Mouse (Mus musculus) neural tube, embryonic 15.5 days (tissue): ENCODE results near the gene Rnf8. TPM values are rescaled to one million over a fixed set of nuclear protein-coding genes. Genes with fewer than 3 reads are reported as not detected.
"Not testable (repeated sequence)": the region's sequence is repeated elsewhere in the genome, so short reads cannot be mapped to it uniquely, and the experiment has no call there.

ENCODE experiments used
- ATAC-seq: fragments of 200-750 bp; cut with Nextera tagmentation; 2 replicates; pipeline ENCODE4 v1.8.0; 2017; ENCODE audit warnings: mild to moderate bottlenecking, moderate TSS enrichment, moderate library complexity; ENCODE audit not compliant: low FRiP score
- H3K27ac ChIP-seq: fragments of 300-500 bp; sonication (generic); replicated peaks from 2 replicates; pipeline ENCODE4 v1.5.1; 2015; ENCODE audit warnings: mild to moderate bottlenecking, inconsistent platforms
- H3K27me3 ChIP-seq: fragments of 300-500 bp; sonication (generic); replicated peaks from 2 replicates; pipeline ENCODE4 v1.6.1; 2015; ENCODE audit warnings: inconsistent platforms
- H3K36me3 ChIP-seq: fragments of 300-500 bp; sonication (generic); 2 replicates; pipeline ENCODE4 v1.6.1; 2015; ENCODE audit warnings: inconsistent platforms
- H3K4me1 ChIP-seq: fragments of 300-500 bp; sonication (generic); 2 replicates; pipeline ENCODE4 v1.6.1; 2015; ENCODE audit warnings: inconsistent platforms
- H3K4me2 ChIP-seq: fragments of 300-500 bp; sonication (generic); 2 replicates; pipeline ENCODE4 v1.6.1; 2015; ENCODE audit warnings: inconsistent platforms, mild to moderate bottlenecking, moderate library complexity
- H3K4me3 ChIP-seq: fragments of 300-500 bp; sonication (generic); replicated peaks from 2 replicates; pipeline ENCODE4 v1.5.1; 2015; ENCODE audit warnings: mild to moderate bottlenecking, inconsistent platforms
- H3K9ac ChIP-seq: fragments of 300-500 bp; sonication (generic); replicated peaks from 2 replicates; pipeline ENCODE4 v1.6.1; 2015; ENCODE audit warnings: mild to moderate bottlenecking, inconsistent platforms
- H3K9me3 ChIP-seq: fragments of 300-500 bp; sonication (generic); replicated peaks from 2 replicates; pipeline ENCODE4 v1.6.1; 2016; ENCODE audit warnings: inconsistent platforms
- WGBS: fragments of 180-500 bp; shearing (Covaris S2); methylation state at CpG from one replicate; pipeline ENCODE4 v1.1.7; 2015; ENCODE audit warnings: mixed read lengths; 5-methylcytosine and 5-hydroxymethylcytosine counted together
- polyA plus RNA-seq: library from polyadenylated mRNA; unstranded; fragments of >200 nt; fragmentation: Nextera tagmentation; extraction: Ambion mirVana; gene quantifications from 2 replicates; pipeline ENCODE4 v1.2.1, GENCODE M21; 2015

Gene Rnf8
- polyA plus RNA-seq, 1 experiment from 2014 or later: 78.0 TPM

- no peak for ATAC-seq
- 79% methylated on average over 15 of the region's 15 CpGs for WGBS
These were observed 18.5 kb upstream of the Rnf8 start for GRCm38 (mm10) chr17:29595891-29596770.

GRCm38 (mm10) chr17:29596771-29597132 lies 17.8 kb upstream of the Rnf8 start:
- Histone ChIP-seq H3K9ac (no peak overlapping the region), H3K36me3 (peaks cover 40% of the 10 kb centered on the region), H3K9me3 (no peaks in the 10 kb centered on the region), H3K27ac (no peak overlapping the region), H3K4me2 (no peak overlapping the region), H3K4me1 (peaks cover 14% of the 10 kb centered on the region), H3K27me3 (no peaks in the 10 kb centered on the region), H3K4me3 (no peak overlapping the region)
- no peak for ATAC-seq
- 45% methylated on average over 13 of the region's 13 CpGs for WGBS

More at GRCm38 (mm10) chr17:29595891-29596770, 18.5 kb upstream of the Rnf8 start:
- H3K27ac ChIP-seq: no peak overlapping the region
- H3K4me1 ChIP-seq: peaks cover 14% of the 10 kb centered on the region
- H3K4me3 ChIP-seq: no peak overlapping the region
- no peak overlapping the region for H3K4me2 ChIP-seq
- H3K27me3 ChIP-seq: no peaks in the 10 kb centered on the region
- H3K9me3 ChIP-seq: no peaks in the 10 kb centered on the region
- peaks cover 40% of the 10 kb centered on the region for H3K36me3 ChIP-seq
- no peak overlapping the region for H3K9ac ChIP-seq

GRCm38 (mm10) chr17:29599051-29599450 lies 15.5 kb upstream of the Rnf8 start:
- Histone ChIP-seq H3K4me3 (no peak overlapping the region), H3K9ac (no peak overlapping the region), H3K36me3 (peaks cover 43% of the 10 kb centered on the region), H3K9me3 (no peaks in the 10 kb centered on the region), H3K4me1 (peaks cover 14% of the 10 kb centered on the region), H3K27ac (no peak overlapping the region), H3K4me2 (no peak overlapping the region), H3K27me3 (no peaks in the 10 kb centered on the region)
- 91% methylated on average over 14 of the region's 14 CpGs for WGBS
- no peak for ATAC-seq

GRCm38 (mm10) chr17:29599537-29599936 lies 15.1 kb upstream of the Rnf8 start:
- Histone ChIP-seq H3K9ac (no peak overlapping the region), H3K36me3 (peaks cover 39% of the 10 kb centered on the region), H3K9me3 (no peaks in the 10 kb centered on the region), H3K4me2 (no peak overlapping the region), H3K4me1 (peaks cover 14% of the 10 kb centered on the region), H3K27me3 (no peaks in the 10 kb centered on the region), H3K27ac (no peak overlapping the region), H3K4me3 (no peak overlapping the region)
- no peak for ATAC-seq
- WGBS: 89% methylated on average over 8 of the region's 8 CpGs

- Histone ChIP-seq H3K27ac (no peak overlapping the region), H3K4me3 (no peak overlapping the region), H3K27me3 (no peaks in the 10 kb centered on the region), H3K36me3 (peaks cover 29% of the 10 kb centered on the region), H3K9ac (no peak overlapping the region), H3K9me3 (no peaks in the 10 kb centered on the region), H3K4me2 (no peak overlapping the region), H3K4me1 (peaks cover 13% of the 10 kb centered on the region)
- 83% methylated on average over 4 of the region's 4 CpGs for WGBS
- ATAC-seq: no peak
These were observed 13.2 kb upstream of the Rnf8 start for GRCm38 (mm10) chr17:29601391-29601790.

GRCm38 (mm10) chr17:29603283-29603682 lies 11.3 kb upstream of the Rnf8 start:
- Histone ChIP-seq H3K9me3 (no peaks in the 10 kb centered on the region), H3K4me1 (no peaks in the 10 kb centered on the region), H3K9ac (no peak overlapping the region), H3K27me3 (no peaks in the 10 kb centered on the region), H3K4me2 (no peak overlapping the region), H3K4me3 (no peak overlapping the region), H3K27ac (no peak overlapping the region), H3K36me3 (peaks cover 29% of the 10 kb centered on the region)
- no peak for ATAC-seq
- WGBS: 30% methylated on average over 6 of the region's 6 CpGs

- not testable (repeated sequence) for H3K36me3 ChIP-seq, H3K4me2 ChIP-seq, H3K27ac ChIP-seq, H3K9ac ChIP-seq, H3K4me3 ChIP-seq, H3K9me3 ChIP-seq, H3K27me3 ChIP-seq, ATAC-seq
- peaks cover 34% of the 10 kb centered on the region for H3K4me1 ChIP-seq
- WGBS: 89% methylated on average over 5 of the region's 5 CpGs
These were observed 1.1 kb upstream of the Rnf8 start for GRCm38 (mm10) chr17:29613453-29613852.

GRCm38 (mm10) chr17:29615024-29615551 lies 498 bp downstream of the Rnf8 start:
- Histone ChIP-seq H3K36me3 (peaks cover 18% of the 10 kb centered on the region), H3K27me3 (no peaks in the 10 kb centered on the region), H3K4me3 (peak overlapping the region; percentile 67), H3K4me1 (peaks cover 34% of the 10 kb centered on the region), H3K4me2 (peak overlapping the region; percentile 84), H3K27ac (peak overlapping the region; percentile 87), H3K9me3 (no peaks in the 10 kb centered on the region), H3K9ac (peak overlapping the region; percentile 79)
- WGBS: 0% methylated on average over 40 of the region's 43 CpGs
- peak; percentile 61 for ATAC-seq

GRCm38 (mm10) chr17:29615616-29616015 lies 1.0 kb downstream of the Rnf8 start:
- peak overlapping the region; percentile 67 for H3K4me3 ChIP-seq
- no peaks in the 10 kb centered on the region for H3K9me3 ChIP-seq
- ATAC-seq: no peak
- peaks cover 19% of the 10 kb centered on the region for H3K36me3 ChIP-seq
- H3K4me1 ChIP-seq: peaks cover 34% of the 10 kb centered on the region
- H3K27ac ChIP-seq: peak overlapping the region; percentile 87; the same call in 1 of the 2 replicates
- peak overlapping the region; percentile 79 for H3K9ac ChIP-seq
- no peaks in the 10 kb centered on the region for H3K27me3 ChIP-seq
- WGBS: 10% methylated on average over 4 of the region's 4 CpGs
- peak overlapping the region; percentile 84 for H3K4me2 ChIP-seq

GRCm38 (mm10) chr17:29619231-29619630 lies 4.6 kb downstream of the Rnf8 start:
- no peaks in the 10 kb centered on the region for H3K9me3 ChIP-seq

GRCm38 (mm10) chr17:29623488-29623887 lies 8.9 kb downstream of the Rnf8 start:
- Histone ChIP-seq H3K36me3 (peaks cover 74% of the 10 kb centered on the region), H3K9me3 (no peaks in the 10 kb centered on the region), H3K9ac (no peak overlapping the region)

More at GRCm38 (mm10) chr17:29619231-29619630, 4.6 kb downstream of the Rnf8 start:
- WGBS: 96% methylated on average over 3 of the region's 3 CpGs
- peaks cover 30% of the 10 kb centered on the region for H3K4me1 ChIP-seq
- no peak for ATAC-seq
- no peak overlapping the region for H3K27ac ChIP-seq
- no peak overlapping the region for H3K4me2 ChIP-seq
- peaks cover 44% of the 10 kb centered on the region for H3K36me3 ChIP-seq
- no peak overlapping the region for H3K9ac ChIP-seq
- no peaks in the 10 kb centered on the region for H3K27me3 ChIP-seq
- H3K4me3 ChIP-seq: no peak overlapping the region

GRCm38 (mm10) chr17:29627285-29627684 lies 12.7 kb downstream of the Rnf8 start:
- no peak overlapping the region for H3K4me3 ChIP-seq
- WGBS: 91% methylated on average over 9 of the region's 9 CpGs
- H3K9me3 ChIP-seq: no peaks in the 10 kb centered on the region
- no peaks in the 10 kb centered on the region for H3K4me1 ChIP-seq
- H3K9ac ChIP-seq: no peak overlapping the region
- peaks cover 84% of the 10 kb centered on the region for H3K36me3 ChIP-seq
- H3K4me2 ChIP-seq: no peak overlapping the region
- H3K27ac ChIP-seq: no peak overlapping the region
- no peak for ATAC-seq
- no peaks in the 10 kb centered on the region for H3K27me3 ChIP-seq

More at GRCm38 (mm10) chr17:29623488-29623887, 8.9 kb downstream of the Rnf8 start:
- no peak overlapping the region for H3K27ac ChIP-seq
- no peaks in the 10 kb centered on the region for H3K4me1 ChIP-seq
- no peak overlapping the region for H3K4me2 ChIP-seq
- no peak overlapping the region for H3K4me3 ChIP-seq
- WGBS: 97% methylated on average over 8 of the region's 8 CpGs
- no peak for ATAC-seq
- H3K27me3 ChIP-seq: no peaks in the 10 kb centered on the region
